Mouse (Mus musculus) lung, postnatal 25 days (tissue): Measurements from ENCODE around the gene Shank3.
A peak's percentile ranks its signal among the peaks of the same experiment; 100 is the strongest.

Experiments
- DNase-seq: peaks from one replicate; pipeline ENCODE4 v3.0.0; 2022; ENCODE audit warnings: low spot score

Gene Shank3

GRCm38 (mm10) chr15:89524611-89525415, 25.4 kb downstream of the Shank3 start:
- DNase-seq, result no peak

DNA sequence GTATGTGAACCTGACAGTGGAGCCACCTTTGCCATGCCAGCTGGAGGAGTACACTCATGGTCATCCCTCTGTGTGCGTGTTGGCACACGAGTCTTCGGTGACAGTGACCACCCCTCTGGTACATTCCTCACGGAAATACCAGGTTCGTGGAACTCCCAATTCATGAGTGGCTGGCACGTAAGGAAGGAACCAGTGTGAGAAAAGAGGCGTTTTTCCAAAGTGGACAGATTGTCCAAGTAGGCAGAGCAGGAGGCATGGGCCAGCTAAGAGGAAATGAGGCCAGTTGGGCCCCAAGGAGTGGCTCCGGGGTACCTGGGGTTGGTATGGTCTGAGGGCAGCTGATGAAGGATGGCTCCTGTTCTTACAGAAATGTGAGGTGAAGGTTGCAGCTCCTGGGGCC, 26.0 kb downstream of the Shank3 start:
- no peak for DNase-seq

- no peak for DNase-seq
Observed at GRCm38 (mm10) chr15:89525896-89526295, 26.5 kb downstream of the Shank3 start.

DNA sequence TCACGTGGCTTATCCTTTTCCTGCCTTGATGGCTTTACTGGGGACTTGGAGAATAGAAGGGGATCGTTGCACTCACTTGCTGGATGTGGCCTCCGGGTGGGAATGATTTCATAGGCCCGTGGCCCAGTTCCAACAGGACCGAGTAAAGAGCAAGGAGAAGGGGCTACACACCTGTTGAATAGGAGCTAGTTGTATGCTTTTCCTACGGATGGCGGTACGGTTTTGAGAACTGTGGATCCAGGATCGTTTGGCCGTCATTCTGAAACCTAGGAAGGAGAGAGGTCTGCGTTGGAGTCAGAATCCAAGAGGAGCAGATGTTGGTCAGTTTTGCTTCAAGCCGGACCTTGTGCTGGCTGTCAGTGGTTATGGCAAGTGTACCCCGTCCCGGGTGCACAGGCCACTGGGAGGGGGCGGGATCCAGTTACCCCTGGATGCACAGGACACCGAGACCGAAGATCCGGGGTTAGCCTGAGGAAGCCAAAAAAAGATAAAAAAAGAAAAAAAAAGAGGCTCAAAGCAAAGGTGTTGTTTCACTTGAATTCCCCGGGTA, 27.4 kb downstream of the Shank3 start:
- DNase-seq, result no peak

DNA sequence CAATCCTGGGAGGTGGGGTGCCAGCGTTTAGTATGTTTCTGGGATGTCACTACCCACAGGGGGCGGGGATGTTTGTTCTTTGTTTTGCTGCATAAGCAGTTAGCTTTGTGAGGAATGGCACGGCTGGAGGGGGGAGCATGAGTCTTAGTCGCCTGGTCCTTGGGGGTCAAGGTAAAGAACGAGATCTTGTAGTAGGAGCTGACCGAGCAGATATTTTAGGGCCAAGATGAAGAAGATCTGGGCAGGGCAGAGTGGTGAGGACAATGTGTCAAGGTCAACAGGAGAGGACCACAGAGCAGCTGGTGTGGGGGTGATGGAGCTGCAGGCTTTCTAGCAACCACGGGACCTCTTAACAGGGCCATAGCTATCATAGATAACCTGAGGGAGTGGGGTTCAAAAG, 28.0 kb downstream of the Shank3 start:
- DNase-seq, result no peak

DNA sequence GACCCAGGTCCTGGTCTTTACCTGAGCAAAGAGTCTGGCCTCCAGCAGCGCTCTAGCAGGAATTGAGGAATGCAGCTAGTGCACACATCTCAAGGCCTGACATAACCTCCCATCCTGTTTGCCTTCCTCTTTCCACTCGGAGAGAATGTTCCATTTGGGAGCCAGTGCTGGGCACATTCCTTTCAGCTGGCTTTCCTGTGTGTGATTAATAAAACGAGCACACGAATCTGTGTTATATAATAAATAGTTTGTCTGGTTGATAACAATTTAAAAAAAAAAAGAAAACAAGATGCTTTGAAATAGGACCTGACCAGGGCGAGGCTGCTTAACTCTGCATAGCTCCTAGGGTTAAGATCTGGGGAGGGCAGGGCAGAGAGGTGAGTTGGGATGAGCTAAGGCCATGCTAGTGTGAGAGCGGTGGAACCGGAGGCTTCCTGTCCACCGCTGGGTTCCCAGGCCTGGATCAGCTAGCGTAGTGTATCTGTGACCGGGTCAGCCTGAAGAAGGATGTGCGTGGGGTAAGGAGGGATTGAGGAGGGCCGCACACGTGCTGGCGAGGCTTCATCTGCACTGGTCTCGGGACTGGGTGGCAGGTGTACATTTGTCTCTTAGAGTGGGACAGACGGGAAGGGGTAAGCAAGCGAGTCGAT, 28.9 kb downstream of the Shank3 start:
- DNase-seq, result no peak

DNA sequence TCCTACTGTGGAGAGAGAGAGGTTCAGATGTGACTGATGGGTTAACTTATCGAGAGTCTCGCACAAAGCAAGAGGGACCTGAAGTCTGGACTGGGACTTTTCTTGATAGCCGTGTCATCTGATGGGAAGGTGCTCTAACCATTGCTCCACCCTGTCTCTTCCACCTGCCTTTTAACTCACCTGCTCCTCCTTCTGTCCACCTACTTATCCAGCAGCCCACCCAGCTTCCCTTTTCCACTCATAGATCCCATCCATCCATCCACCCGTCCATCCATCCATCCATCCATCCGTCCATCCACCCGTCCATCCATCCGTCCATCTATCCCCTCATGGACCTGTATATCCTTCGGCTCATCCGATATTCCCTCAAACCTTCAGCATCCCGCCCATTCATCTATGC, 29.5 kb downstream of the Shank3 start:
- no peak for DNase-seq

DNA sequence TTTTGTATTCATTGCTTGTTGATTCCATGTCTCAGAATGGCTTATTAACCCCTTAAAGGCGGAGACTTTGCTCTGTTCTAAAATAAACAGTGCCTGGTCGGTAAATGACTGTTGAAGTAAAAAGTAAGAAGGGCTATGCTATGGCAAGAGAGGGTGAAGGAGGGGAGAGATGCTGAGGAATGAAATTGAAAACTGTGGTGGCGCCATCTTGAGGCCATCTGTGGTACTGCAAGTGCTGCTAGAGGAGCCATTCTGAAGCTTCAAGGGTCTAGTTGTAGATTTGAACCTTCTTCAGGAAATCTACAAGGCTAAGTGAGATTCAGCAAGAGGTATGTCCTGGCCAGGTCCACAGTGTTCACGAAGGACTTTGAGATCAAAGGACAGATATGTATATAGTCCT, 30.9 kb downstream of the Shank3 start:
- peak; percentile 44 for DNase-seq

- DNase-seq, result no peak
Observed at GRCm38 (mm10) chr15:89531399-89531798, 32.0 kb downstream of the Shank3 start.

GRCm38 (mm10) chr15:89532026-89532923, 32.9 kb downstream of the Shank3 start:
- DNase-seq, result no peak

- no peak for DNase-seq
Observed at GRCm38 (mm10) chr15:89532924-89533842, 33.8 kb downstream of the Shank3 start.

DNA sequence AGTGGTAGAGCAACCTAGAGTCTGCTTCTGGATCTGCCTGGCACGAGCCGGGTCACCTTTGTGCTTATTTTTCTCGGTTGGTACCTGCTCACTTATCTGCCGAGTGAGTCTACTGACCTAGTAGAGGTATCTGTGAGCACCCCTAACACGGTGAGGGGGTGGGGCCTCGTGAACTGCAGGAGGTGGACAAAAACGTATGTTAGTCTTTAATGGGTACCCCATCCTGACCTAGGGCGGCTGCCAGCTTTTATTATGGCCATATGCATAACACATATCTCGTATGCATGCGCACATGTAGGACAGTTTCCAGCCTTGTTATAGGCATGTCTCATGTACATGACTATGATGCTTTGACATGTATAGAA, 34.4 kb downstream of the Shank3 start:
- DNase-seq, result no peak

DNA sequence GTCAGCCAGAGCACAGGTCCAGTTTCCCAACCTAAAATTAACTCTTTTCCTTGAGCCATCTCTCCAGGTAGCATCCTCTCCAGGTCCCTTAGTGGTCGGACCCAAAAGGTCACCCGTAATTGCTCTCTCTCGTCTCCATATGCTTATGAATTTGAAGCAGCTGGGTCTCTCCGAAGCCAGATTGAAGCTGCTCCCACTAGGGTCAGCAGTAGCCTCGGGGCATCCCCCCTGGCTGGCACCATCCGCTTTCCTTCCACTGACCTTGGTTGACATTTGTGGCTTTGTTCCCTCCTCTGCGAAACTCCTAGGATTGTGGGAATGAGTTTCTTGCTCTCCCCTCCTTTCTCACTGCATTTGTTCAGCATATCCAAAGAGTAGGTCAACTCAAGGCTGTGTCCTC, 44.7 kb downstream of the Shank3 start:
- no peak for DNase-seq

GRCm38 (mm10) chr15:89547321-89547720, 47.9 kb downstream of the Shank3 start:
- DNase-seq, result no peak

DNA sequence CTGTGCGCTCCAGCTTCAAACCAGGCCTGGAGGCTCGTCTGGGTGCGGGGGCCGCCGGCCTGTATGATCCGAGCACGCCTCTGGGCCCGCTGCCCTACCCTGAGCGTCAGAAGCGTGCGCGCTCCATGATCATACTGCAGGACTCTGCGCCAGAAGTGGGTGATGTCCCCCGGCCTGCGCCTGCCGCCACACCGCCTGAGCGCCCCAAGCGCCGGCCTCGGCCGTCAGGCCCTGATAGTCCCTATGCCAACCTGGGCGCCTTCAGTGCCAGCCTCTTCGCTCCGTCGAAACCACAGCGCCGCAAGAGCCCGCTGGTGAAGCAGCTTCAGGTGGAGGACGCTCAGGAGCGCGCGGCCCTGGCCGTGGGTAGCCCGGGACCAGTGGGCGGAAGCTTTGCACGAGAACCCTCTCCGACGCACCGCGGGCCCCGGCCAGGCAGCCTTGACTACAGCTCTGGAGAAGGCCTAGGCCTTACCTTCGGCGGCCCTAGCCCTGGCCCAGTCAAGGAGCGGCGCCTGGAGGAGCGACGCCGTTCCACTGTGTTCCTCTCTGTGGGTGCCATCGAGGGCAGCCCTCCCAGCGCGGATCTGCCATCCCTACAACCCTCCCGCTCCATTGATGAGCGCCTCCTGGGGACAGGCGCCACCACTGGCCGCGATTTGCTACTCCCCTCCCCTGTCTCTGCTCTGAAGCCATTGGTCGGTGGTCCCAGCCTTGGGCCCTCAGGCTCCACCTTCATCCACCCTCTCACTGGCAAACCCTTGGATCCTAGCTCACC, 48.6 kb downstream of the Shank3 start:
- DNase-seq, result no peak

DNA sequence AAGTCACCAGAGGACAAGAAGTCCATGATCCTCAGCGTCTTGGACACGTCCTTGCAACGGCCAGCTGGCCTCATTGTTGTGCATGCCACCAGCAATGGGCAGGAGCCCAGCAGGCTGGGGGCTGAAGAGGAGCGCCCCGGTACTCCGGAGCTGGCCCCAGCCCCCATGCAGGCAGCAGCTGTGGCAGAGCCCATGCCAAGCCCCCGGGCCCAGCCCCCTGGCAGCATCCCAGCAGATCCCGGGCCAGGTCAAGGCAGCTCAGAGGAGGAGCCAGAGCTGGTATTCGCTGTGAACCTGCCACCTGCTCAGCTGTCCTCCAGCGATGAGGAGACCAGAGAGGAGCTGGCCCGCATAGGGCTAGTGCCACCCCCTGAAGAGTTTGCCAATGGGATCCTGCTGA, 49.4 kb downstream of the Shank3 start:
- DNase-seq, result no peak

DNA sequence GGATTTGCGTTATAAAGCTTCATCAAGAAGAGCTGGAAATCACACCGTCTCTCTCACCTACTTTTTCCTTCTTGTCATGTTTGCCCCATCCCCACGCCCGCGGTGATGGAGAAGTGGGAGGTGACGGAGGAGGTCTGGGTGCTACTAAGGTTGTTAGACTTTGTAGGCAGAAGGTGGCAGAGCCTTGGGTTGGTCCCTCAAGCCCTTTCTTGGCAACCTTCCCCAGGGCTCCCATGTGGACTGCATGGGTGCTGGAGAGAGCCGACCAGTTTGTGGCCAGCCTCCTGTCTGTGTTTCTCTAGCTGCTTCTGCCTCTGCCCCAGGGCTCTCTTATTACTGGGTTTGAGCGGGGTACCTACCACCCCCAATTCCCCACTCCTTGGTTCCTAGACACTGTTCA, 51.1 kb downstream of the Shank3 start:
- DNase-seq, result no peak

DNA sequence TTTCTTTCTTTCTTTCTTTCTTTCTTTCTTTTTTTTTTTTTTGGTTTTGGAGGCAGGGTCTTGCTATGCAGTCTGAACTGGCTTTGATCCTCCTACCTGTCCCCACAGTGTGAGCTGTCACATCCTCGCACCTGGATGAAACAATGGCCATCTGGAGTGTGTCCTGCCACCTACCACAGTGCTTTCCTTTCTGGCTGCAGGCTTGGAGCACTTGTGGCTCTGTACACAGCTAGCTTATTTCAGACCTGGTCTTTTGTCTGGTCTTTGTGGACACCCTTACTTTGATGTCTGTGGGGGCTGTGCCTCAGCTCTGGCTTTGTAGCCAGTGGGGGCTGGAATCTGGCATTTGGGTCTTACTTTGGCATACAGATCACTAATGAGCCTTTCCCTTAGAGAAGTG, 52.3 kb downstream of the Shank3 start:
- DNase-seq, result no peak

DNA sequence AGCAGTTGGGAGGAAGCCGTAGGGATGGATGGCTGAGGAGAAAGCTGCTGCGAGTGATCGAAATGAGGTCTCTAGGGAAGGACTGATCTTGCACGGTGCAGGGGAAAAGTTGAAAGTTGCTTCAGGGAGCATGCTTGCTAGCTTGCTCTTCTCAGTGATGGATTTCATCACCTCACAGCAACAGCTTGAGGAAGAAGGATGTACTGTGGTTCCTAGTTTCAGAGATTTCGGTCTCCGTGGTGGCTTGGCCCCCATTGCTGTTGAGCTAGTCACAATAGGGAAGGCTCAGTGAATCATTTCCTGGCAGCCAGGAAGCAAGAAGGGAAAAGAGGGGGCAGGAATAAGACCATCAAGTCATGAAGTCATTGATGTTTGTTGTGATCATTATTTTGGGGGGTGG, 56.2 kb downstream of the Shank3 start:
- DNase-seq, result no peak

DNA sequence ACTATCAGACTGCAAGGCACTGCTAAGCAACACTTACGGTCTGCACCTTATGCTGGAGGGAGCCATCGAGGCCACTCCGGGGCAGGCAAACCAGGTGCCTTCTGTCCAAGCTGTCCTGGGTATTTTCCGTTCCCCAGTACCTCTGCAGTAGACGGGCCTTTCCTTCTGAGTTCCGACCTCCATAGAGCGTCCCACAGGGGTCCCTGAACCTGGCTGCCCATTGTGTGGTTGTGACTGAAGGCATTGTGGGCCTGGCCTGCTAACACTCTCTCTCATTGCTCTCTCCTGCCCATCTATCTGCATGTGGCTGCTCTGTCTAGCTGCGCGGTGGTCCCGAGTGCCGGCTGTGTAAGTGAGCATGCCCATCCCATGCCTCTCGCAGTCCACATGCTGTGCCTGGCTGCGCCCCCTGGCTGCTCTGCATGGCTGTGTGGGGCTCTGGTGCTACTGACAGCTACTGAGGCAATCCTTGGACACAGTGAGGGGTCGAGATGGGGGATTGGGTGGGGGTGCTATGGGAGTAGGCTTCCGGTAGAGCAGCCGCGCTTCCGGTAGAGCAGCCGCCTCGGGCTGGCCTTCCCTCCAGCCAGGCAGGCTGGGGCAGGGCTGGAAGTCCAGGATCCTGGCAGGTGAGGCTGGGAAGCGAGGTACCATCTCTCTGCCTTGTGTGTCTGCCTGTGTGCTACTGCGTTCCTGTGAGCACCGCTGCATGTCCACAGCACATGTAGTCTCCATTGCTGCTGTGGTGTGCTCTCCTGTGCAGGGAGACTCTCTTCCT, 57.2 kb downstream of the Shank3 start:
- no peak for DNase-seq
